Mouse (Mus musculus) neural tube, embryonic 14.5 days (tissue): ENCODE measurements around the gene Ush2a. TPM values are rescaled to one million over a fixed set of nuclear protein-coding genes. Genes with fewer than 3 reads are reported as not detected.

Experiments
- ATAC-seq: fragments of 200-750 bp; cut with Nextera tagmentation; 2 replicates; pipeline ENCODE4 v1.8.0; 2017; ENCODE audit warnings: low read depth, mild to moderate bottlenecking, moderate TSS enrichment, moderate library complexity
- H3K27ac ChIP-seq: fragments of 300-500 bp; sonication (generic); 2 replicates; pipeline ENCODE4 v1.5.1; 2014; ENCODE audit warnings: low read depth, mild to moderate bottlenecking, control low read depth, low read length, moderate library complexity, mixed read lengths
- H3K27me3 ChIP-seq: fragments of 300-500 bp; sonication (generic); 2 replicates; pipeline ENCODE4 v1.6.1; 2014; ENCODE audit warnings: low read length; ENCODE audit not compliant: control insufficient read depth, insufficient read depth
- H3K36me3 ChIP-seq: fragments of 300-500 bp; sonication (generic); 2 replicates; pipeline ENCODE4 v1.6.1; 2014; ENCODE audit warnings: low read length, mixed read lengths; ENCODE audit not compliant: control insufficient read depth, insufficient read depth
- H3K4me1 ChIP-seq: fragments of 300-500 bp; sonication (generic); 2 replicates; pipeline ENCODE4 v1.6.1; 2014; ENCODE audit warnings: low read length; ENCODE audit not compliant: control insufficient read depth, insufficient read depth
- H3K4me2 ChIP-seq: fragments of 300-500 bp; sonication (generic); 2 replicates; pipeline ENCODE4 v1.6.1; 2014; ENCODE audit warnings: mild to moderate bottlenecking, low read depth, low read length, control low read depth
- H3K4me3 ChIP-seq: fragments of 300-500 bp; sonication (generic); 2 replicates; pipeline ENCODE4 v1.5.1; 2014; ENCODE audit warnings: low read depth, low read length, control low read depth, mixed read lengths
- H3K9ac ChIP-seq: fragments of 300-500 bp; sonication (generic); replicated peaks from 2 replicates; pipeline ENCODE4 v1.6.1; 2014; ENCODE audit warnings: low read depth, mild to moderate bottlenecking, control low read depth, low read length, mixed read lengths
- H3K9me3 ChIP-seq: fragments of 300-500 bp; sonication (generic); 2 replicates; pipeline ENCODE4 v1.6.1; 2016; ENCODE audit warnings: low read length; ENCODE audit not compliant: control insufficient read depth
- WGBS: fragments of 180-500 bp; shearing (Covaris S2); extraction: QIAGEN DNeasy Blood & Tissue Kit; methylation state at CpG from one replicate; pipeline ENCODE4 v1.1.7; 2014; 5-methylcytosine and 5-hydroxymethylcytosine counted together
- polyA plus RNA-seq: library from polyadenylated mRNA; unstranded; fragments of >200 nt; fragmentation: Nextera tagmentation; extraction: Ambion mirVana; gene quantifications from 2 replicates; pipeline ENCODE4 v1.2.1, GENCODE M21; 2014

Ush2a gene
- polyA plus RNA-seq, 1 experiment from 2014 or later: 0.27 TPM

GRCm38 (mm10) chr1:188410547-188410946 lies 148.7 kb downstream of the Ush2a start:
- Histone ChIP-seq H3K27ac (no peak overlapping the region), H3K4me2 (no peak overlapping the region), H3K36me3 (no peaks in the 10 kb centered on the region), H3K4me1 (no peaks in the 10 kb centered on the region), H3K9ac (no peak overlapping the region), H3K27me3 (no peaks in the 10 kb centered on the region), H3K4me3 (no peak overlapping the region), H3K9me3 (no peaks in the 10 kb centered on the region)
- no peak for ATAC-seq
- 85% methylated on average over 3 of the region's 3 CpGs for WGBS

DNA sequence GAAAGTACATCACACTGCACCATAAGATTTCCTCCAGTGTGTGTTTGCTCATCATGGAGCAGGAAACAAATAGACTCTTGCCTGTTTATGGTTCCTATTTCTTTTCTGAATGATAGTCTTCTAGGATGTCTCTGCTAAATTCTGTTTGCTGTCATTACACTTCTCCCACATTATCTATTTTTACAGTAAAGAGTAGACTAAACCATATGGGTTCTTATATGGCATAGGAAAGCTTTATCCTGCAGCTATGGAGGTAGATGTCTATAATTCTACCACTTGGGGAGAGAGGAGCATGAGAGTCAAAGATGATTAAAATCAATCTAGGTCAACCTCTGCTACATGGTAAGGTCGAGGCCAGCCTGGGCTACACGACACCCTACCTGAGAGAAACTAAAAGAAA lies 158.7 kb downstream of the Ush2a start:
- Histone ChIP-seq H3K9ac (no peak overlapping the region), H3K27me3 (no peaks in the 10 kb centered on the region), H3K9me3 (no peaks in the 10 kb centered on the region), H3K36me3 (no peaks in the 10 kb centered on the region), H3K27ac (no peak overlapping the region), H3K4me2 (no peak overlapping the region), H3K4me3 (no peak overlapping the region), H3K4me1 (no peaks in the 10 kb centered on the region)
- 89% methylated on average over 2 of the region's 2 CpGs for WGBS
- ATAC-seq: no peak

DNA sequence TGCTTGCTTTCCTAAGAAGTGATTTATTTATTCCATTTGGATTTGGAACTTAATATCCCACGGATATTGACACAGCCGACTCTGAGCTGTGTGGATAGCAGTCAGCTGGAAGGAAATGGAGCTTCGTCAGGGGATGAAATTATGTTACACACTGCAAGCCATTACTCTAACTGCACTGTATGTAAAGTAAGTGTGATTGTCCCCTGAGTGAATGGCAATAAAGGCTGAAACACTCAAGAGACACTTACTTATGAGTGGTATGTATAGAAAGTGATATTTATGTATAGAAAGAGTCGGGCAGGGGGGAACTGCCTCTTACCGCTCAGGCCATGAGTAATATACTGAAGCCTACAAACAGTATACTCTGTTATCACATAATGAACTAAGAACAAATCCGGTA lies 166.3 kb downstream of the Ush2a start:
- no peak for ATAC-seq
- Histone ChIP-seq H3K27ac (no peak overlapping the region), H3K4me3 (no peak overlapping the region), H3K36me3 (no peaks in the 10 kb centered on the region), H3K4me2 (no peak overlapping the region), H3K9me3 (no peaks in the 10 kb centered on the region), H3K4me1 (no peaks in the 10 kb centered on the region), H3K9ac (no peak overlapping the region), H3K27me3 (no peaks in the 10 kb centered on the region)
- 50% methylated on average over 6 of the region's 6 CpGs for WGBS

DNA sequence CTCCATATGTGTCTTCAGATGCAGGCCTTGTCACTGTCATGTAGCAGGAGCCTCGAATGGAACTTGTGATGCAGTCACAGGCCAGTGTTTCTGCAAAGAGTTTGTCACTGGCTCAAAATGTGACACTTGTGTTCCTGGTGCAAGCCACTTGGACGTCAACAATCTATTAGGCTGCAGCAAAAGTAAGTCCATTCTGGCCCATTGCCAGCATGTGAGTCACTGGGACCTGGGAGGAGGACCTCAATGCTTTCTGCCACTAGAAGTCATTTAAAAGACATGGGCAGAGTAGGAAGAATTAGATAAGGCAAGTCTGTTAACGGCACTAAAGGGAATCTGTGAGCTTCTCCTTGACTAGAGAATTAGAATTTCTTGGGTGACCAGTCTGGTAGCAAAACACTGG lies 168.9 kb downstream of the Ush2a start:
- ATAC-seq: no peak
- Histone ChIP-seq H3K9ac (no peak overlapping the region), H3K27ac (no peak overlapping the region), H3K27me3 (no peaks in the 10 kb centered on the region), H3K4me2 (no peak overlapping the region), H3K36me3 (no peaks in the 10 kb centered on the region), H3K4me1 (no peaks in the 10 kb centered on the region), H3K4me3 (no peak overlapping the region), H3K9me3 (no peaks in the 10 kb centered on the region)
- 70% methylated on average over 3 of the region's 3 CpGs for WGBS

- 71% methylated on average over 5 of the region's 5 CpGs for WGBS
- ATAC-seq: no peak
- H3K36me3 ChIP-seq: no peaks in the 10 kb centered on the region
Observed at GRCm38 (mm10) chr1:188447964-188448363, 186.1 kb downstream of the Ush2a start.

DNA sequence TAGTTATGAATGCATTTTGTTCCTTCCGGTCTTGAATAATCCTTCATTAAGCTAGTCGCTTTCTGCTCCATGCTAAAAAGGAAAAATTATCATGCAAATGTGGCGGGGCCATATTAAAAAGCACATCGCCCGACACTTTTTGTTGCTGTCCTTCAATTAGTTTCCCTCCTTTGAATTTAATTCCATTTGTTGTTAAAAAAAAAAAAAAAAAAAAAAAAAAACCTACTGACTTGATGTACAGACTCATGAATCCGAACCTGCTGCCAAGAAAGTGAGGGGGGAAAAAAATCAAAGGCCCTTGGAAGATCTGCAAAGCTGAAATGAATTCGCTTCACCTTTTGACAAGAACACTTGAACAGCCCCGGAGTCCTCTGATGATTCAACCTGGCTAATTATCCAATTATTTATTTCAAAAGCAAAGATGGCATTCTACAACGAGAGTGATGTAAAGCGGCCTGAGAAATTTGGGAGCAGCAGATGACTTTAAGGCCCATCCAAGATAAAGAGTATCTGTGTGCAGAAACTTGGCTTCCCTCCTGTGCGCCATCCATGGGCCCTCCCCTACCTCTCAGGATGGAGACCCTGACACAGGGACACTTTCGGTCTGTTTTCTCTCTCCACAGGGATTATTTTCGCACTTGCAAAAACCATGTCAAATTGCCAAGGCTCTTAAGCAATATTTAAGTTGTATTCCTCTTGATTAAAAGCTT lies 194.8 kb downstream of the Ush2a start:
- H3K4me3 ChIP-seq: no peak overlapping the region
- no peaks in the 10 kb centered on the region for H3K27me3 ChIP-seq
- ATAC-seq: no peak
- WGBS: 49% methylated on average over 13 of the region's 13 CpGs
- H3K4me1 ChIP-seq: peaks cover 6% of the 10 kb centered on the region; the same call in 1 of the 2 replicates
- H3K9me3 ChIP-seq: no peaks in the 10 kb centered on the region
- no peaks in the 10 kb centered on the region for H3K36me3 ChIP-seq
- no peak overlapping the region for H3K4me2 ChIP-seq
- H3K9ac ChIP-seq: no peak overlapping the region
- no peak overlapping the region for H3K27ac ChIP-seq

More at GRCm38 (mm10) chr1:188447964-188448363, 186.1 kb downstream of the Ush2a start:
- Histone ChIP-seq H3K9ac (no peak overlapping the region), H3K9me3 (no peaks in the 10 kb centered on the region), H3K4me1 (no peaks in the 10 kb centered on the region), H3K27me3 (no peaks in the 10 kb centered on the region), H3K4me3 (no peak overlapping the region), H3K27ac (no peak overlapping the region), H3K4me2 (no peak overlapping the region)

DNA sequence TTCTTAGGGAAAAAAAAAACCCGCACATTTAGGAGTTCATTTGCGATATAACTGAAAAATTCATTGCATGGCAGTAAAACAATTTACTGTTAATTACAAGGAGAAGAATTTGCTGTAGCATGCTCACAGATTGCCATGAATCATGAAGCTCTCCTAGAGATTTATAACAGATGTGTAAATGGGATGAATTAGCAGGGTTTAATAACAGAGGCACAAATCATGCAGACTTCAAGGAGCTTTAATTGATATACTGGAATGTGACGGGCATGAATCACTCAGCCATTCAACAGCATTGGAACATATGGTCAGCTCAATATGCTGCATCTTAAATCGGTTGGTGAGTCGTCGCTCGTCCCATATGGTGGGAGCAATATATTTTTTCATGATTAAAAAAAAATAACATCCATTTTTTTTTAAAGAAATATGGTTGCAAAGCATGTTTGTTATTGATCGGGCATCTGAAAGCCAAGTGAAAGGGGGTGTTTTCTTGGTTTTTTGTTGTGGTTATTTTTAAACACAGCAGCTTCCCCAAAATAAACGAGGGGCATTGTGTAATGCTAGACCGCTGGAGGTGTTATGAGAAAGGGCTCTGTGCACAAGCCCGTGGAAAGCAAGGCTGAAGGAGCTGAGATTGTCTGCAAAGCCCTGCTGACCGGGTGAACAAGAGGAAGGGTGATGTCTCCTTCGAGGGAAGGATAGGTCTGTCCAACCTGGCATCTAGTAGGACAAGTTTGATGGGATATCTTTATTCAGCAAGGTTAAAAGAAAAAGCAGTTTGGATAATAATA lies 195.6 kb downstream of the Ush2a start:
- H3K27ac ChIP-seq: no peak overlapping the region
- H3K27me3 ChIP-seq: no peaks in the 10 kb centered on the region
- H3K9me3 ChIP-seq: no peaks in the 10 kb centered on the region
- WGBS: 22% methylated on average over 13 of the region's 13 CpGs
- peaks cover 6% of the 10 kb centered on the region; the same call in 1 of the 2 replicates for H3K4me1 ChIP-seq
- ATAC-seq: no peak
- no peak overlapping the region for H3K4me2 ChIP-seq
- no peak overlapping the region for H3K9ac ChIP-seq
- H3K36me3 ChIP-seq: no peaks in the 10 kb centered on the region
- H3K4me3 ChIP-seq: no peak overlapping the region

DNA sequence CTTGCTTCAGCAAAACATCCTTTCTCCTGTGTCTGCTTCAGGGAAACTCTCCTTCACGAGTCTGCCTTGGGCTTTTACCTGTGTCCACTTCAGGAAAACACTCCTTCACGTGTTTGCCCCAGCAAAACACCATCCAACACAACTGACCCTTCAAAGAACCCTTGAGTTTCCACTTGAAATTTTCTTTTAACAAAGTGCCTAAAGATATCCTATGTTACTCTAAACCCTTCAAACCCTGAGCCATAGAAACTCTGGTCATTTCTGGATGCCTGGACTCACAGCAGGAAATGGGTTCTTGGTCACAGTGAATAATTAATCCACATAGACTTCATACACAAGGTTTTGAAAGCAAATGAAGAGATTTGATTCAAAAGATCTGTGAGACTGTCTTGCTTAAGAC lies 199.4 kb downstream of the Ush2a start:
- H3K4me1 ChIP-seq: peaks cover 6% of the 10 kb centered on the region; the same call in 1 of the 2 replicates
- H3K9ac ChIP-seq: no peak overlapping the region
- H3K27me3 ChIP-seq: no peaks in the 10 kb centered on the region
- no peaks in the 10 kb centered on the region for H3K36me3 ChIP-seq
- no peak for ATAC-seq
- H3K27ac ChIP-seq: no peak overlapping the region
- WGBS: 80% methylated on average over 2 of the region's 2 CpGs
- no peaks in the 10 kb centered on the region for H3K9me3 ChIP-seq
- no peak overlapping the region for H3K4me2 ChIP-seq
- no peak overlapping the region for H3K4me3 ChIP-seq

DNA sequence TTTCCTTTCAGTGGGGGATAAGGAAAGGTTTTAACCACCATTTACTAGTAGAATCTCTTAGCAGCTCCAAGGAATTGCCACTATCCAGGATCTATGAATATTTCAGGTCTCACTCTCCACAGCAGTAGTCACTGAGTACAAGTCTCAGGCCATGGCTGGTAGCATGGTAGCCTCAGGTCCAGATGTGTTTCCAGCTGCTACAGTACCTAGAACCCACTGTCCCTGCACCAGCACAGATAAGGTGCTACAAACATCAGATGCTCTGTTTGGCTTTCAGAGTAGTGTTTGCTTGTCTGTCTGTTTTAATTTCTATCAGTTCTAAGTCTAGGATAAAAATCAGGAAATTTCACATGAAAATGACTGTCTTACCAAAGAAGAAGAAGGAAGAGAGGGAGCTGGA lies 202.8 kb downstream of the Ush2a start:
- no peak for ATAC-seq
- H3K9ac ChIP-seq: no peak overlapping the region
- H3K4me3 ChIP-seq: no peak overlapping the region
- H3K36me3 ChIP-seq: no peaks in the 10 kb centered on the region
- no peaks in the 10 kb centered on the region for H3K27me3 ChIP-seq
- no peaks in the 10 kb centered on the region for H3K9me3 ChIP-seq
- no peak overlapping the region for H3K27ac ChIP-seq
- no peak overlapping the region for H3K4me2 ChIP-seq
- H3K4me1 ChIP-seq: no peaks in the 10 kb centered on the region
